Mouse (Mus musculus) skeletal muscle tissue, adult 2 months (tissue): Measurements from ENCODE around the gene Myl7.
"Not testable (repeated sequence)": the region's sequence is repeated elsewhere in the genome, so short reads cannot be mapped to it uniquely, and the experiment has no call there.

Experiments
- DNase-seq: peaks from one replicate; pipeline ENCODE4 v3.0.0-alpha.2; 2012; ENCODE audit warnings: low read depth, low spot score

The Myl7 gene

DNA sequence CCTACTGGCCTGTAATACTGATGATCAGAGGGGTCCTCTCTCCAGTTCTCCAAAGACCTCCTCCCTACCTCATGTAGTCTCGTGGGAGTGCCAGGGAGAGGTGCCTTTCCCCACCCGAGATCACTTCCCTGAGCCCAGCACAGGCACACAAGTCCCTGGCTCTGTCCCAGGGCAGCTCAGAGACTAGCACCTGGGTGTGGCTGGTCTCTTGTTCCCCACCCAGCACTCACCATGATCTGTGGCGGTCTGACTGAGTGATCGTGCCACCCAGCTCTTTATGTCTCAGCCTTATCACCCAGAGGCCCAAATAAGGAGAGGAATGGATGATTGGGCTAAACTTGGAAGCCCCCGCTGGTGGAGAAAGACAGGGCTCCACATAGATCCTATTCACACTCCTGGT lies at the start of gene Myl7:
TSS of gene Myl7 (minus strand) at position 252 of the 400 bp plus-strand sequence.
- DNase-seq: no peak

DNA sequence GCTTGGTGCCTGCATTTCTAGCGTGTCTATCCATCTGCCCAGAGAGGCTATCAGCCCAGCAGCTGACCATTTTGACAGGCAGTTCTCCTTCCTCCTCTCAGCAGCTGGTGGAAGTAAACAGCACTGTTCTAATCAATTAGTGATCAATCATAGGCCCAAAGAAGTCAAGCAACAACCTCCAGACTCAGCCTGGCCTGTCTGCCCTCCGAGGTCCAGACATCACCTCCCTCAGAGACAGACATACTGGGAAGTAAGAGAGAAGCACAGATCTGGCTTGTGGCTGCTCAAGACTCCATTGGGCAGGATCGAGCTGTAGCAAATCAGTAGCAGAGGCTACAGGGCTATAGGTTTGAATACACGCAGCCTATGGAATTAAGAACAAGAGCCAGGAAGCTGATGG lies 49.2 kb upstream of the Myl7 start:
- DNase-seq: no peak

DNA sequence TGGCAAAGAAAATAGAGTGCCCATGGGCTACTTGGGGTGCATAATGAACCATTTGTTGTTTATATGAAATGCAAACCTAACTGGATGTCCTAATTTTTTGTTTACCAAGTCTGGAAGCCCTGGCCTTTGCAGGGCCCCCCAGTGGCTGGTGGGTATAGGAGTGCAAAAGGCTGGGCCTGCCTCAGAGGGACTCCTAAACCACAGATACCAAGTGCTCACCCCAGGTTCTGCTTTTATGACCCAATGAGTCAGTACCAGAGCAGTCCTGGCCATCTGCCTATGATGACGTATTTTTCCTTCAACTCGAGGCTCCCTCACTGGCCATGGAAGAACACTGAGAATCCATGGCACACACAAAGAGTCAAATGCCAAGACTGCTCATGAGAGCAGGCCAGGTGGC lies 46.5 kb upstream of the Myl7 start:
- DNase-seq: peak; percentile 44

DNA sequence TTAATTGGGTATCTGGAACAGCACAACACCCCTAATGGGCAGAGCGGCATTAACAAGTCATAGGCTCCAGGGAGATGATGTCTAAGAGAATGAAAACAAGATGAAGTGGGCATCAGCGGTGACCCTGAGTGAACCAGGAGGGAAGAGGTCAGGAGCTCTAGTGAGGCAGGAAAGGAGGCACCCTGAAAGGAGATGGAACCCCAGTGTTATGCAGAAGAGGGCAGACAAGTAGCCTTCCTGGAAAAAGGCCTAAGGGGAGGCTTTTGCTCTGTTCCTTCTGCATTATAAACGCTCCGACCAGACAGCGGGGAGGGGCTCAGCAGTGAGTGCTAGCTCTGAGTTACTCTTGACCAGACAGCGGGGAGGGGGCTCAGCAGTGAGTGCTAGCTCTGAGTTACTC lies 44.4 kb upstream of the Myl7 start:
- DNase-seq: no peak

DNA sequence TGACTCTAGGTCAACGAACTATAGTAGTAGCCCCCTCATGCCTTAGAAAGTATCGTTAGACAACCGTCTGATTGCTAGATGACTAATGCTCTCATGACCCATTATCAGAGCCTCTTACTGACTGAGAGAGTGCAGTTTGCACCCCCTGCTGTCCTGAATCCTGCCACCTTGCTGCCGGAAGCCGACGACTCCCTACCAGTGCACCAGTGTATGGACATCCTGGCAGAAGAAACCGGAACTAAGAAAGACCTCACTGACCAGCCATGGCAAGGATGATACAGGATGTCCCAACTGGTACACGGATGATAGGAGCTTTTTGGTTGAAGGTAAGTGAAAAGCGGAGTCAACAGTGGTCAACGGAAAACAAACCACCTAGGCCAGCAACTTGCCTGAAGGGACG lies 35.9 kb upstream of the Myl7 start:
- DNase-seq: not testable (repeated sequence)

DNA sequence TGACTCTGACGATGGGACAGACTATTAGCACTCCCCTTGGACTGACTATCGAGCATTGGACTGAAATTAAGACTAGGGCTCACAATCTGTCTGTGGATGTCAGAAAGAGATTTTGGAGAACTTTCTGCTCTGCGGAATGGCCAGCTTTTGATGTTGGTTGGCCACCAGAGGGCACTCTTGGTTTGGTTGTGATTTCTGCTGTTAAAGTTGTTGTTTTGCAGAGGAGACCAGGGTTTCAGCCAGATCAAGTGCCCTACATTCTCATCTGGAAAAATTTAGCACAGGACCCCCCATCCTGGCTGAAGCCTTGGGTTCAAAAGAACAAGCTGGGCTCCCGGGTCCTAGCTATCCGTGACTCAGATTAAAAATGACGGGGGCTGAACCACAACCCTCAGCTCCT lies 33.4 kb upstream of the Myl7 start:
- not testable (repeated sequence) for DNase-seq

DNA sequence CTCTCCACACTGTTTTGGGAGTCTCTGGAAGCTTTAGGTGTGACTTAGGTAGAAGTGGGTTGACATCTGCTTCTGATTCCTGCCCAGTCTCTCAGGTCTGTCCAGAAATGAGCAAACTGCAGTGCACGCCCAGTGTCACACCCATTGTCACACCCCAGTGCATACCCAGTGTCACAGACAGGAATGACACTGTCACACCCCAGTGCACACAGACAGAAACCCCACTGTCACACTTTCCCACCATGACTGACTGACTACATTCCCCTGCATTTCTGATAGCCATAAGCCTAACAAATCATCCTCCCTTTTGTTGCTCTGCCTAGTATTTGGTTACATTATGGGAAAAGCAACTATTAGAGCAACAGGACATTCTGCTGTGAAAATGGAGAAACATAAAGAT lies 32.0 kb upstream of the Myl7 start:
- no peak for DNase-seq

DNA sequence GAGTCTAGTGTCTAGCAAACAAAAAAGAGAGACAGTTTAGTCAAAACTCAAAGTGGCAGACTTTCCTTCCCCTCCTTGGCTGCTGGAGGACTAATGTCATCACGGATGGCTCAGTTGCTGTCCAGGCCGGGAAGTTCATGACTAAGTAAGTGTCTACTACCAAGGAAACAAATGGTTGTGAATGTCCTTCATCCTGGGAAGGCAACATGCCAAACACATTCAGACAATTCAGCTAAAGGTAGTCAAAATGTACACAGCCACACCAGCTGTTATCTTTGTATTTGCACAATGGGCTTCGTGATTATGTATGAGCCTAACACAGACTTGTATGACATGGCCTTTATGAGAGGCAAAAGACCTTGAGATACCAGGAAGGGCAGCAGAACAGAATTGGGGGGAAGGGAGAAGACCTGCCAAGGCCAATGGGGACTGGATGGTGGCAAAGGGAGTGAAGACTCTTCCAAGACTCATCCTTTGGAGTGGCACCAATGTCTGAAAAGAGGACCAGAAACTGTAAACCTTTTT lies 28.2 kb upstream of the Myl7 start:
- DNase-seq: no peak

DNA sequence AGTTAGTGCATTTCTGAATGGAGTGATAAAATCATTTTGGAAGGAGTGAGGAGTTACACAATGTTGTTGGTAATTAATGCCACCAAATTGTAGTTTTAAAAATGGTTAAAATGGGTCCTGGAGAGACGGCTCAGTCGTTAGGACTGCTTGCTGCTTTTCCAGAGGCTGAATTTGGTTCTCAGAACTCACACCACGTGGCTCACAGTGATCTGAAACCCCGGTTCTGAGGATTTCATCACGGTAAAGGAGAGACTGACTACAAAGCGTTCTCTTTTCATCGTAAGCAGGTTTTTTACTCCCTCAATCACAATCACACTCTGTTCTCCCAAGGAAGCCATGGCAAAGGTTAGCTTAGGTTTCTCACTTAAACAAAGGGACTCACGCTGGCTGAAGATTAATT lies 26.1 kb upstream of the Myl7 start:
- DNase-seq: no peak

DNA sequence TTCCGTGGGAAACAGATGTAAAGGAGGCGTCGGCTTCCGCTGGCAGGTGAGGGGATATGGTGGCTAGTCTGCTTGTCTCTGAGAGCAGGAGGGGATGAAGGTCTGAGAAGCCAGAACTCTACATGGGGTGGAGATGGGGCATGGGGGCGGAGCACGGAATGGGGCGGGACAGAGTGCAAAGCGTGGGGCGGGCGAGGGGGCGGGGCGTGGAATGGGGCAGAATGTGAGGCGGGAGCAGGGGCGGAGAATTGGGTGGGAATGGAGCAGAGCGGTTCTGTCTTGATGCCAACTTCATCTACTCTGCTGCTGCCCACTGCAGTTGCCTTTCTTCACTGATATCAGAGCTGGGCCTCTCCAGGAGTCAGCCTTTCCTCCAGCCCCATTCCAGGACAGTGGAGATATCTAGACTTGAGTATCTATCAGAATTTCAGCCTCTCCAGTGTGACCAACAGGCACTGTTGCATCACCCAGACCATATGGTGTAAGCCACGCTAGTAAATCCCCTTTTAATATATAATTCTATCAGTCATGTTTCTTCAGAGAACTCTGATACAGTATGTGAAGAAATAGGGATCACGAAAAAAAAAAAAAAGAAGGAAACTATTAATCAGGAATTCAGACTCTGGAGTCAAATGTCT lies 21.9 kb upstream of the Myl7 start:
- no peak for DNase-seq

DNA sequence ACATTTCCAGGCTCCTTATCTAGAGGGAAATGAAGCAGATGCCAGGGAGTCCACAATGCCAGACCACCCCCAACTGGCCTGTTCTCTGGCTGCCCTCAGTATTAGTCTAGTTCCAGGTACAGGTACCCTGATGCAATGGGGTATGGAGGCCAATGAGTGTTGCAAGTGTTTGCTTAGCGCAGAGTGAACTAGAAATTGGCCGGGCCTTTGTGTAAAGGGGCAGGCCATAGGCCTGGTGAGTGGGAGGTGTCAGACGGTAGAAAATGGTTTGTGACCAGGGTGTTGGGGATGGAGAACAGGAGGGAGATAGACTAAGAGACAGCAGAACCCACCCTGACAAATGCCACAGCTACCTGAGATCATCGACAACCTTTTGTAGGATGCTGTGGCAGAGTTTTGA lies 21.0 kb upstream of the Myl7 start:
- no peak for DNase-seq

DNA sequence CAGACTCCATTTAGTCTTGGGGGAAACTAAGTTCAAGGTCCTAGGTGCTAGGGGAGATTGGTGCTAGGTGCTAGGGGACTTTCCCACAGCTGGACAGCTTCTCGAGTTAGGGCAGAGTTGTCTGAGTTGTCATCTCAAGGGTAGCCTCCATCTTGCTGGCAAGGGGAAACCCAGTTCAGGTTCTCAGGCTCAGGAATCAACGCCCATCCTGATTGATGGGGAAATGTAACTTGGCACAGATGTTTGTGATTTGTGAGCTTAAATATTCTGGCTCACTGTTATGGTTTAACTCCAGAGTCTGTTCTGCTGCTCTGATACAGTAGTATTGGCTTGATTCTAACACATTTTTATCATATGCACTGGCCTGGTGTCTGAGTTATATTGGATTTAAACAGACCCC lies 19.5 kb upstream of the Myl7 start:
- no peak for DNase-seq

DNA sequence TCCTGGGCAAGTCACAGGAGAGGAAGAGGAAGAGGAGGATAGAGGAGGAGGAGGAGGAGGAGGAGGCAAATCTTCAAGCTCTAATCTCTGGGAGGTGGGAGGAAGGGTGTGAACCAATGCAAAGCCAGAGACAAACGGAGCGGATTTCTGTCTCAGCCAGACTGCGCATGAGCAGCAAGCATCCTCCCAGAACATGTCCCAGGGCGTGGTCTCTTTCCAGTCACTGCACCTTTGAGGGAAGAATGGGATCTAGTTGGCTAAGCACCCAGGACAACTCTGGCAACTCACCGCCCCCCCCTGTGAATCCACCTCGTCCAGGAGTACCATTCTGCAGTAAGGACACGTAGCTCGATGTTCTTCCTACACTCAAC lies 17.6 kb upstream of the Myl7 start:
- no peak for DNase-seq

DNA sequence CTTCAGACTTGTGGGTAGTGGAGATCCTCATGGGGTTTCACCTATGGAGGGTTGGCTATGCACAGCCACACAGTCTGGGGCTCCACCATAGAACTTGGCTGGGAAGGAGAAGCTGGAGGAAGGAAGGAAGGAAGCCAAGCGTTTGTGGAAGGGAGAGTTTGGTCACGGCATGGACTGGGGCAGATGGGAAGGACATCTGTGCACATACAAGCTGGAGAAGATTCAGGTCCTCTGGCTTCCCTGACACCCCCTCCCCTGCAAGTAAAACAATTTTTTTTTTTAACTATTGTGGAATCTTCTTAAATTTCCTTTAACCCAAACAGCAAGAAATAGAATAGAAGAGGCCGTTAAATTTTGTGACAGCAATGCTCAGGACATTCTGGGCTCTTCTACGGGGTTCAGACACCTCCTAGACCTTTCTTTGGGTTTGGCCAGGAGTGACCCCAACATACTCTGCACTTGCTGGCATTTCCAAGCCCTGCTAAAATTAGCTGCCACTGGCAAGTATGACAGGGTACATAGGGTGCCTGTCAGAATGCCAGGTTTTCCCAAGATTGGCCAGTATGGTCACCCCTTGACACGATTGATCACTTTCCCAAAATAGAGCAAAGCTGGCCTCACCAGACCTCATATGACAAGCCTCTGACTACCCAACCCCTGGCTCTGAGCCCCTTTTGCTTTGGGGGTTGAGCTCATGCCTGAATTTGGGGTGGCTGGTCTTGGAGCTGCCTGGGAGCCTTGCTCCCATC lies 17.0 kb upstream of the Myl7 start:
- peak; percentile 93 for DNase-seq

DNA sequence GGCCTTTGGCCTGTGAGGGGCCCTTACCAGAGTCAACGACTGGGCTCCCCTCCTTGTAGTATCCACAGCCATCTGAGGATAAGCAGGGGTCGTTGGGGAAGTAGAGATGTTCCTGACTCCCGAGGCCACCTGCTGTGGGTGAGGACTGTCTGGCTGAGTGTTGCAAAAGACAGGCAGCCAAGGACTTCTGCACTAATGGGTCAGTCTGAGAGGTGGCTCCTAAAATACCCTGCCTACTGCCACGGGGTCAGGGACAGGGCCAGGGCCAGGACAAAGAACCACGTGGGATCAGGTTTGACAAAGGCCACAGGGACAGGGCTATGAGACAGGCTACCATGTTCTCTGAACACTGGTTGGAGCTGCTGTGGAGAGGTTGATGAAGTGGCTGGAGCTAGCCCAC lies 16.4 kb upstream of the Myl7 start:
- DNase-seq: peak; percentile 50

DNA sequence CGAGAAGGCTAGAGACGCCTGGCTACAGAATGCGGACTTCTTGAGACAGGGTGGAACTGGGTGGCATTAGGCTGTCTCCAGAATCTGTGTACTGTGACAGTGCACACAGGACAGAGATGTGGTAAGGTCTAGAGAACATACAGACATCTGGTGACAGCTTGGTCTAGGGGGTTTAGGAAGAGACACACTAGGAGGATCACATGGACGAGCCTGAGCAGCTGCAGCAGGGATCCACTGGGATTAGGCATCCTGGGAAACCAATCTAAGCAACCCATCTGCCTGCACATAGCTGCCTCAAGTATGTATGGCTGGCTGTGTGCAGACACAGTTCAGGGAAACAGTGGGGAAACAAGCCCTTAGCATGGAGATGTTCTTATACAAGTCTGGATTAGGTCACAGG lies 15.4 kb upstream of the Myl7 start:
- no peak for DNase-seq

DNA sequence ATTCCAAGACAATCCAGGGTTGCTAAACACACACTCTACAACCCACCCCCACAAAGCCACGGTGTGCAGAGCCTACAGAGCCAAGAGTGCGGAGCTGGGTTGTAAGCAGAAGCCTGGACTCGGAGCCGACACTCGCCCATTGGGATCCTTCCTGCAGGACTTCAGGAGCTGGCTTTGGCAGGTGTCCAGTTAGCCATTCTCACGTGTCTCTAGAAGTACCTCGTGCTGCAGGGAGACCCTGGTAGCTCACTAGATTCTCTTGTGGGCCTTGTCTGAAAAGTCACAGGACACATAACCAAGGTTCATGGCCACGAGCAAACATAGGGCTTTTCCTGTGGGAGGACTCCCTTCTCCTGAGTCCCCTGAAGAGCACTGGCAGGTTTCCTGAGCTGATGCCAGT lies 14.7 kb upstream of the Myl7 start:
- DNase-seq: no peak

DNA sequence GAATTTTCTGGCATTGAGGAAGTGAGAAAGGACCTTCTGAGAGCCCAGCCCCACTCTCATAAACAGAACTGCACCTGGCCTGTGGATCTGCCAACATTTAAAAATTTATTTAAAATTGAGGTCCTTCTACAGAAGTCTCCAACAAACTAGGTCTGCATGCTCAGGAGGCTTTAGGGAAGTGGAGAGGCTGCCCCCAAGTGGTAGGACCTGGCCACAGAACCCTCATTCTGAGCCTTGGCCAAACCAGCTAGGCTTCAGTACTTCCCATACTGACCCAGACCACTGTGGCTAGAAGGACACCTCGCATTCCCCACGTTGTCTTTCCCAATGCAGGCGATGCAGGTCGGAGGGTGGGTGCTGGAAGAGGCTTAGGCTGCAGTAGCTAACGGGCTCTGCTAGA lies 14.1 kb upstream of the Myl7 start:
- DNase-seq: peak; percentile 45

DNA sequence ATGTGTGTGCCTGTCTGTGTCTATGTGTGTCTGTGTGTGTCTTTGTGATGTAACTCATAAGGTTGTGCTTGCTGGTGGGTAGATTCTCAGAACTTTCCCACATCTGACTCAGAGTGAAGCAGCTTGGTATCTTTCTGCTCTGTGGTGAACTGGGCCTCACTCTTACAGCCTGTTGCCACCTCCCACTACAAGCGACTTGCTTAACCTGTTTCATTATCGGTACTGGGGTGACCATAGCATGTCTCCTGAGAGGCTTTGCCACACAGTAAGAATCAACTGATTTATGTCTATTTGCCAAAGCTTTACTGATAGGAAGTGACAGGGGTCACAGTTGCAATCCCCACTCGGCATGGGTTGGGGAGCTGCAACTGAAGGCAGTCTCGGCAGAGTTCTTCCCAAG lies 10.1 kb upstream of the Myl7 start:
- no peak for DNase-seq

DNA sequence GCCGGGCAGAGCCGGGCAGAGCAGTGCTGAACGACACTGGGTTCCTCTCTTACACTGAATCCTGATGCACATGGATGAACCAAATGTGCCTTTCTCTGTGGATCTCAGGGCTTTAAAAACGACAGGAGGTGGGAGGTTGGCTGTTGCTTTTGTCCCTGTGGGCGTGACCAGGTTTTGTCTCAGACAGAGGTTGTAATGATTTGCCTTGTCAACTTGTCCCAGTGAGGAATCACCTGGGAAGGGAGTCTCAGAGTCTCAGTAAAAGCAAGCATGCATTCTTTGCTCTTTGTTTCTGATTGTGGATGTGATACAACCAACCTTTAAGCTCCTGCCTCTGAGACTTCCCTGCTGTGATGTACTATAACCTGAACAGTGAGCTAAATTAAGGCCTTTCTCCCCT lies 8.5 kb upstream of the Myl7 start:
- no peak for DNase-seq

DNA sequence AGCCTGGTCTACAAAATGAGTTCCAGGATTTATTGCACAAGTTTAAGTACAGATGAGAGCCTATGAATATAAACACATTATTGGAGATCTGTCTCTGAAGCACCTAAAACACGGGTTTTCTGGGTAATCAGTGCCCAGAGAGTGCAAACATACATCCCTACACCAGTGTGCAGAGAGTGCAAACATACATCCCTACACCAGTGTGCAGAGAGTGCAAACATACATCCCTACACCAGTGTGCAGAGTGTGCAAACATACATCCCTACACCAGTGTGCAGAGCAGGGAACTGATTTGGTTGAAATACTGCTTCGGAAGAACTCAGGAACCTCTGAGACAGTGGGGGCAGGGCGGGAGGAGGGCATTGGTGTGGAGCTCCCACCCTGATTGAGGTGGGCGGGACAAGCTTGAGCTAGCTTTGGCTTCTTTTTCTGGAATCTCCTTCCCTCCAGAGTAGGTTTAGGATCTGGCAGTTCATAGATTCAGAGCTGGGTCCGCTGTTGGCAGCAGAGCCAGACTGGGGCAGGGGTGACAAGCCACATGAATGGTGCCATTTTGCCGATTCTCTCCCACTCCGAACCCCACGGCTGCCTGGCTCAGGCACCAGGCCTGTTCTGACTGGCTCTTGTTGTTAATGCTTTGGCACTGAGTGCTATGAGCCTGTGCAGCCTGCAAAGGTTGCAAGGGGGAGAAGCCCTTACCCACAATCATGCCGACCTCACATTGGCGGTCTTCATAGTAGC lies 7.4 kb upstream of the Myl7 start:
- DNase-seq: no peak

DNA sequence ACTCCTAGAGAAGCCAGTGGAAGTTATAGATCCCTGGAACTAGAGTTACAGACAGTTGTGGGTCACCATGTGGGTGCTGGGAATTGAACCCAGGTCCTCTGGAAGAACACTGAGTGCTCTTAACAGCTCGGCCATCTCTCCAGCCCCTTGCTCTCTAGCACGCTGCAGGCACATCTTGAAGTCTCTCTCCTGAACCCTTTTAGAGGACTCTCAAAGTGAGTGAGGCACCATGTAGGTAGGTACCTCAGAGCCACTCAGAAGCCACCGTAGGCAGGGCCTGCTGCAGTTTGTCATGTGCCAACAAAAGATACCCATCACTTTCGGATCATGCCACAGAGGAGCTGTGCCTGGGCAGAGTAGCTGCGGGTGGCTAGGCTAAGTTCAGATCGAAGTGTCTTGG lies 6.3 kb upstream of the Myl7 start:
- no peak for DNase-seq

DNA sequence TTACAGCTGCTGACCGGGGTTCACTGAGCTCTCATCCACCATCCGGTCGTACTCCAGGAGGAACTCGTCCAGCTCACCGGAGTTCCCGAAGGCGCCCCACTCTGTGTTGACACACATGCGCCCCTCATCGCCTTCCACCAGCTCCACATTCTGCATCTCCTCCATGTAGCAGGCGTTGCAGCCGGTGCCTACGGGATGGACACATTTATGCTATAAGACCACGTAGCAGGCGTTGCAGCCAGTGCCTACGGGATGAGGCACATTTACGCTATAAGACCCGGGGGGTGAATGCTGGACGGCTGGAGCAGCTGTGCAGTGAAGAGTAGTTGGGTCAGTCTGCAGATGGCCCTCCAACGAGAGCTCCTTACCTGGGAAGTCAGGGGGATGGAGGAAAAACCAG lies 5.8 kb upstream of the Myl7 start:
- DNase-seq: no peak
